Mouse (Mus musculus) lung, adult 2 months (tissue): Measurements from ENCODE around the gene Tubb2a. TPM values are rescaled to one million over a fixed set of nuclear protein-coding genes. Genes with fewer than 3 reads are reported as not detected.

ENCODE experiments used
- DNase-seq: peaks from one replicate; pipeline ENCODE4 v3.0.0; 2022
- H3K4me1 ChIP-seq: fragments of 200-500 bp; 2 replicates; pipeline ENCODE4 v1.6.1; 2011; ENCODE audit warnings: low read length; ENCODE audit not compliant: control insufficient read depth, insufficient read depth
- H3K4me3 ChIP-seq: fragments of 200-500 bp; replicated peaks from 2 replicates; pipeline ENCODE3; 2011; ENCODE audit warnings: low read depth, mild to moderate bottlenecking, control low read depth, low read length; ENCODE audit errors: extremely low read depth
- CTCF ChIP-seq: fragments of 200-500 bp; IDR thresholded peaks from 2 replicates; pipeline ENCODE4 v1.5.1; 2011; ENCODE audit warnings: mild to moderate bottlenecking, low read length, control low read depth; ENCODE audit not compliant: insufficient read depth
- POLR2A ChIP-seq: fragments of 200-500 bp; IDR thresholded peaks from 2 replicates; pipeline ENCODE4 v1.6.1; 2011; ENCODE audit warnings: low read depth, mild to moderate bottlenecking, control low read depth, low read length, borderline replicate concordance; ENCODE audit errors: extremely low read depth
- WGBS: fragments of 180-500 bp; shearing (Covaris S2); methylation state at CpG from one replicate; pipeline ENCODE4 v1.1.7; 2018; 5-methylcytosine and 5-hydroxymethylcytosine counted together
- polyA plus RNA-seq: library from polyadenylated mRNA; depleted of rRNA; stranded (reverse); fragments of >200 nt; gene quantifications from 2 replicates; pipeline ENCODE4 v1.2.3, GENCODE M21; 2012; rRNA removed

Tubb2a gene
- polyA plus RNA-seq, 1 experiment, result 386 TPM

DNA sequence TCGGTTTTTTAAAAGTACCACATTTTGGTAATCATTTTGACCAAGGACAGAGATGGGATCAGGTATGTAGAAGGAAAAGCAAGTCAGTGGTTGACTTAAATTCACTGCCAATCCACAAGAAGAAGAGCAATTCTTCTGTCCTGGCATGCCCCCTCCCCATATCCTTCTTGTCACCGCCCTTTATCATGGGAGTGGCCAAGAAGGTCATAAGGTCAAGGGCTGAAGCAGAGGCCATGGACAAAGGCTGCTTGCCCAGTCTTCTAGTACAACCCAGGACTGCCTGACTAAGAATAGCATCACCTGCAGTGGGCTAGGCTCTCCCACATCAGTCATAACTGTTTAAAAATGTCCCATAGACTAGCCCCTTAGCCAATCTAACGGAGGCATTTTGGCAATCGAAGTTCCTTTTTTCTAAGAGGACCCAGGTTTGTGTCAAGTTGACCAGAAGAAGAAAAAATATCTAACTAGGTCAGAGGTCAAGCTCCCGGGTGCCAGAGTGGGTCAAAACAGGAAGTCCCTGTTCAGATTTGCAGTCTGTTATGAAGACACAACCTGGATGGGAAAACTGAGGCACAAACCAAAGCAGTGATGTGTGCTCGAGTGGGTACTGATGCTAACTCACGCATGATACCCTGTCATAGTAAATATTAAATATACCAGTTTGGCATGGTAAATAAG, 34.0 kb downstream of the Tubb2a start:
- H3K4me3 ChIP-seq, result no peak overlapping the region
- 63% methylated on average over 7 of the region's 7 CpGs for WGBS
- no peak for DNase-seq
- TF ChIP-seq CTCF (no peak), POLR2A (no peak)
- H3K4me1 ChIP-seq, result peaks cover 2% of the 10 kb centered on the region; the same call in 1 of the 2 replicates

DNA sequence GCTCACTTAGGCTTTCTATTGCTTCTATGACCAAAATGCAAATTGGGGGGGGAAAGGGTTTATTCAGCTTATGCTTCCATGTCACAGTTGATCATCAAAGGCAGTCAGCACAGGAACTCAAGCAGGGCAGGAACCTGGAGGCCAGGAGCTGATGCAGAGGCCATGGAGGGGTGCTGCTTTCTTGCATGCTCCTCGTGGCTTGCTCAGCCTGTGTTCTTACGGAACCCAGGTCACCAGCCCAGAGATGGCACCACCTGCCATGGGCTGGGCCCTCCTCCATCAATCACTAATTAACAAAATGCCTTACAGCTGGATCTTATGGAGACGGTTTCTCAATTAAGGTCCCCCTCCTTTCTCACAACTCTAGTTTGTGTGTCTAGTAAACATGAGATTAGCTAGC, 37.7 kb downstream of the Tubb2a start:
- no peak for TF ChIP-seq CTCF
- TF ChIP-seq POLR2A, result no peak
- H3K4me1 ChIP-seq, result peaks cover 6% of the 10 kb centered on the region; the same call in 1 of the 2 replicates
- 99% methylated on average over 3 of the region's 3 CpGs for WGBS
- no peak for DNase-seq
- no peak overlapping the region for H3K4me3 ChIP-seq

DNA sequence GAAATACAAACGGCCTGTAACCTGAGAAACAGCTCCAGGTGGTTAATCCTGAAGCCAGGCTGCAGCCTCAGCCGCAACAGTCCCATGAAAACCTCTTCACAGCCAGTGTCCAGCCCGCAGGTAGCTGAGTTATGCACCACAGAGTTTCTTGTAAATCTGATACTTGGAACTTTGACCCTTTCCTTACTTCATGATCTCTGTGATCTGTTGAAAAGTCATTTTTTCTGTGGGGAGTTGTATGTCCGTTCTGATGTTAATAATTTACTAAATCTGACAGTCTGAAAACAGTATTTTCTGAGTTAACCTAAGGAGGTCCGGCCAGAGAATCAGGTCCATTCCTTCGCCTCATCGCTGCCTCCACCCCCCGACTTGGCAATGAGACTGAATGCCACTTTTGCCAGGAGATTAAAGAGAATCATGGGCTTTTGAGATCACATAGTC, 38.9 kb downstream of the Tubb2a start:
- TF ChIP-seq POLR2A, result no peak
- no peak for TF ChIP-seq CTCF
- no peak for DNase-seq
- H3K4me1 ChIP-seq, result peaks cover 6% of the 10 kb centered on the region; the same call in 1 of the 2 replicates
- no peak overlapping the region for H3K4me3 ChIP-seq
- WGBS, result 53% methylated on average over 8 of the region's 8 CpGs

DNA sequence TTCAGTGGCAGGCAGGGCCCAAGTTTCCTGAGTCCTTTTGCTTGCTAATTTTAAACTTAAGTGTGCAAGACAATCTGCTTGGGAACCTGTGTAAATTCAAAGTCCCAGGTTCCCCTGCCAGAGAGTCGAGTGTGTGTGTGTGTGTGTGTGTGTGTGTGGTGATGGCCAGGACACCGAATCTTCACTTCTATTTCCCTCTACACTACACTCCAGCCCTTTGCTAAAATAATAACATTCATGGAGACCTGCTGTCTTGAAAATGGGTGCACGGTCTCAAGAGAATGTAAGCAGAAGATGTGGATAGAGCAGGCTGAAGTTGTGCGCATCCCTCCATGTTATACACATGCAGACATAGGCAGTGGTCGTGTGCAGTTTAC, 39.8 kb downstream of the Tubb2a start:
- WGBS, result 33% methylated on average over 5 of the region's 5 CpGs
- TF ChIP-seq POLR2A (no peak), CTCF (no peak)
- Histone ChIP-seq H3K4me1 (peaks cover 6% of the 10 kb centered on the region; the same call in 1 of the 2 replicates), H3K4me3 (peak overlapping the region; percentile 96)
- DNase-seq, result no peak

GRCm38 (mm10) chr13:34037172-34038055, 40.4 kb downstream of the Tubb2a start, which contains the start of gene Bphl:
Gene Bphl, plus strand, starts transcription at chr13:34037597.
- TF ChIP-seq CTCF (no peak), POLR2A (peak; percentile 91)
- WGBS, result under 1% methylated on average over 37 of the region's 37 CpGs
- Histone ChIP-seq H3K4me3 (peak within 1 kb of the TSS; percentile 96), H3K4me1 (peaks cover 6% of the 10 kb centered on the region; the same call in 1 of the 2 replicates)
- peak; percentile 88 for DNase-seq

DNA sequence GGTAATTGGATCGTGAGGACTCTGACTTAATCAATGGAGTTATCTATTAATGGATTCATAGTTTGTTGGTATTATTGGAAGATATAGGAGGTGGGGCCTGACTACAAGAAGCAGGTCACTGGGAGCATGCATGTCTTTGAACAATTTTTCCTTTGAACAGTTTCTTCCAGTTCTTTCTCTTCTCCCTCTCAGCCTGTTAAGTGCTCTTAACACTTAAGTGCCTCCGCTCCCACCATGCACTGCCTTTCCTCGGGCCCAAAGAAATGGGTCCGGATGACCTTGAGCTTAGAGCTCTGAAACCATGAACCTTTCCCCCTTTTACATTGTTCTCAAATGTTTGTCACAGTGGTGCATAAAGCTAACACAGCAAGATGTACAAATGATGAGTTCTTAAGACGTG, 41.1 kb downstream of the Tubb2a start:
- H3K4me1 ChIP-seq, result peaks cover 6% of the 10 kb centered on the region; the same call in 1 of the 2 replicates
- TF ChIP-seq CTCF, result no peak
- TF ChIP-seq POLR2A, result no peak
- WGBS, result 63% methylated on average over 5 of the region's 5 CpGs
- no peak overlapping the region for H3K4me3 ChIP-seq
- DNase-seq, result no peak

DNA sequence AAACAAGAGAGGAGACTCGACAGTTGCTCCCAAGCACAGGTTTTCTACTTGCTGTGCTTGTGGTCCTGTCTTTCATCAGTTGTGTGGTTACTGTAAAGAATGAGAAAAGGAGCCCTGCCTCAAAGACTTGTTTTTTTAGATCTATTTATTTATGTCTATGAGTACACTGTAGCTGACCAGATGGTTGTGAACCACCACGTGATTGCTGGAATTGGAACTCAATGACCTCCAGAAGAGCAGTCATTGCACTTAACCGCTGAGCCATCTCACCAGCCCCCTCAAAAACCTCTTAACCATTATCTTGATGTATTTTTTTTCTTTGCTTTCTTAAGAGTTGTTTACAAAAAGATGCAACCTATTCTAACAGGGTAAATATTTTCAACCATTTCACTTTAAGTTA, 42.4 kb downstream of the Tubb2a start:
- H3K4me3 ChIP-seq, result no peak overlapping the region
- H3K4me1 ChIP-seq, result peaks cover 6% of the 10 kb centered on the region; the same call in 1 of the 2 replicates
- no peak for TF ChIP-seq POLR2A
- TF ChIP-seq CTCF, result no peak
- DNase-seq, result no peak
- WGBS, result 55% methylated on average over 3 of the region's 3 CpGs

DNA sequence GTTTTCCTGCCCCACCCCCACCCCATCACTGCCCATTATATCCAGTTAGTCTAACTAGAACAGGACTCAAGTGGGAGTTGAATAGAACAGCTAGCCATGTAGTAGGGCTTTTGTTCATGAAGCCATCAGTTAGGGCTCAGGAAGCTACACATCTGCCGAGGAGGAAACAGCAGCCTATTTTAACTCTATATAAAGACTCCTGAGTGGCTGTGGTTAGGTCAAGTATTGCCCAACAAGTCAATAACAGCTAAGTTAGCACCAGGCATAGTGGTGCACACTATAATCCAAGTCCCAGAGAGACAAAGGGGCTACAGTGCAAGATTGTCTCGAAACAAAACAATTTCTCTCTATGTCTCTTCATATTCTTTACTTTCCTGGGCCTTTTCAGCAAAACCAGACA, 45.8 kb downstream of the Tubb2a start:
- Histone ChIP-seq H3K4me1 (0 out of 2 replicates have a peak, but pooled peaks cover under 1% of the 10 kb centered on the region), H3K4me3 (no peak overlapping the region)
- DNase-seq, result no peak
- no peak for TF ChIP-seq POLR2A
- TF ChIP-seq CTCF, result no peak
- WGBS, result 65% methylated on average over 2 of the region's 2 CpGs

Other genes with a start within 250 kb of the Tubb2a start
- gene Serpinb6e, start 234.6 kb downstream of the Tubb2a start, polyA plus RNA-seq, result not detected in 2 replicates
- gene Serpinb6c, start 172.3 kb downstream of the Tubb2a start, polyA plus RNA-seq, result not detected in 2 replicates
- 5.2 and 11.0 TPM in 2 replicates for gene Nqo2, start 113.3 kb downstream of the Tubb2a start, polyA plus RNA-seq
- 10.8 and 15.8 TPM in 2 replicates for gene Ripk1, start 75.6 kb downstream of the Tubb2a start, polyA plus RNA-seq
- gene Serpinb6a, start 75.2 kb downstream of the Tubb2a start, polyA plus RNA-seq, result 58.6 and 128 TPM in 2 replicates
- 37.4 and 41.8 TPM in 2 replicates for gene Bphl, start 40.4 kb downstream of the Tubb2a start, polyA plus RNA-seq
- 13.6 and 21.6 TPM in 2 replicates for gene Tubb2b, start 52.5 kb upstream of the Tubb2a start, polyA plus RNA-seq
- 79.9 and 123 TPM in 2 replicates for gene Psmg4, start 85.0 kb upstream of the Tubb2a start, polyA plus RNA-seq